Mouse (Mus musculus) subcutaneous adipose tissue, adult 2 months (tissue): ENCODE data around the gene Pnlip. TPM values are rescaled to one million over a fixed set of nuclear protein-coding genes. Genes with fewer than 3 reads are reported as not detected.

Experiments used
- polyA plus RNA-seq: library from polyadenylated mRNA; depleted of rRNA; stranded (reverse); fragments of >200 nt; gene quantifications from 2 replicates; pipeline ENCODE4 v1.2.3, GENCODE M21; 2012; ENCODE audit warnings: low replicate concordance; rRNA removed

Pnlip gene
- 0.30 and 0.41 TPM in 2 replicates for polyA plus RNA-seq

DNA sequence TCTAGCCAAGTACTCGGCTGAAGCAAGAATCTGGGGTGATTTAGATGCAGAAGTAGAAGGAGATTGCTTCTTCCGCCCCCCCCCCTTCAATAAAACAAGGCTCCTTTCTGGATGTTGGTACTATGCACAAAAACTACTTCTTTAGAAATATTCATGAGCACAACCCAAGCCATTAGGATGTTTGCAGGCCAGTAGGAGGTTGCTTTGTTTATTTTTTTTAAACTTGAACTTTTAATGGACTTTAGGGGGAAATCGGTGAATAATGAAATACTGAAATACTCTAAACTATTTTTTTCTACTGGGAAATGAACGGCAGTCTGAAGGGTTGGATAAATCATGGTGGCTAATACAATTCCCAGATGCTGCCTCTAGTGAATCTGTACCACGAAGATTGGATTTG is at the start of gene Pnlip:
Pnlip (plus strand) TSS at position 301 of the 400 bp plus-strand sequence.

DNA sequence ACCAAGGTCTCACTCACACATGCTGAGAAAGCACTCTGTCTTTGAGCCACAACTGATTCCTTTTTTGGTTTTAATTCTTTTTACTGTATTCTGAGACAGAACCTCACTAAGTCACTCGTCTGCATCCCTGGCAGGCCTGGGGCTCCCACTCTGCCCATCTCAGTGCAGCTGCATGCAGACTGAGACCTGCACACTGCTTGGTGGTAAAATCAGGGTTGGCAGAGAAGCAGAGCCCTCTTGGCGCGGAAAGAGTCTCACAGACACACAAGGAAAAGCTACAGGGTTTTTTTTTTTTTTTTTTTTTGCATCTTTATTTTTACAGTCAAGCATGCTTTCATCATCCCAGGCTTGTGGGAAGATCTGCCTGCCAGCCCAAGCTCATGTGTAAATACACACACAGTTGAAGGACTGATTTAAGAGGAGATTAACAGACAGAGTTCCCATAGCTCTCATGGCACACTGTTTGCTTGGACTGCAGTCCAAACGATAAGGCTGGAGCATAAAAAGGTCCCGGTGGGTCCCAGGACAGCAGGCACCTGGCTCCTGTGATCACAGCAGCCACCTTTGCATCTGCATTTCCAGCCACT is 76.2 kb downstream of the Pnlip start, which contains the start of gene Pnliprp1:
Pnliprp1 (plus strand) TSS at position 443 of the 587 bp plus-strand sequence.

Other genes with a start within 250 kb of the Pnlip start
- 1.5 and 1.9 TPM in 2 replicates for gene Gfra1, start 196.6 kb upstream of the Pnlip start, polyA plus RNA-seq
- gene Ccdc172, start 140.5 kb upstream of the Pnlip start, polyA plus RNA-seq = not detected in 2 replicates
- not detected in 2 replicates for gene Pnliprp1, start 76.4 kb downstream of the Pnlip start, polyA plus RNA-seq
- 0.33 TPM in 1 of 2 replicates, not detected in the other for gene Pnliprp2, start 107.2 kb downstream of the Pnlip start, polyA plus RNA-seq
- gene 1700019N19Rik, start 142.0 kb downstream of the Pnlip start, polyA plus RNA-seq = 0.81 TPM in 1 of 2 replicates, not detected in the other